Mouse (Mus musculus) myocyte (in vitro differentiated cells): ENCODE results near the gene Gm5148.

Experiments
- E2F4 ChIP-seq: IDR thresholded peaks from one replicate; pipeline ENCODE4 v1.6.1; 2011; ENCODE audit warnings: mild to moderate bottlenecking, control low read depth, moderate library complexity; ENCODE audit not compliant: insufficient read depth
- MYOG ChIP-seq, 3 experiments: IDR thresholded peaks; one replicate each; pipeline ENCODE4 v1.6.1; 2011; ENCODE audit warnings: control low read depth in 2 of 3, low read depth in 2 of 3, mild to moderate bottlenecking in 2 of 3; ENCODE audit not compliant: insufficient read length in 2 of 3, control insufficient read depth in 1 of 3, insufficient read depth in 1 of 3
- POLR2A ChIP-seq: IDR thresholded peaks from one replicate; pipeline ENCODE4 v1.6.1; 2011; ENCODE audit warnings: low read depth, mild to moderate bottlenecking, control low read depth, moderate library complexity; ENCODE audit not compliant: insufficient read length
- USF1 ChIP-seq: IDR thresholded peaks from one replicate; pipeline ENCODE4 v1.6.1; 2011; ENCODE audit warnings: low read depth, mild to moderate bottlenecking, control low read depth, moderate library complexity

GRCm38 (mm10) chr3:37765971-37766370 is 41.7 kb upstream of the Gm5148 start:
- TF ChIP-seq POLR2A (no peak), USF1 (no peak), MYOG (IDR thresholded peaks at IDR 0.05; ENCODE audit: control insufficient read depth in 1 of 3, insufficient read depth in 1 of 3, insufficient read length in 2 of 3, low read depth in 2 of 3) (no peak), E2F4 (no peak)
